Mouse (Mus musculus): ENCODE data around the gene Rarb.
"Not testable (repeated sequence)": the region's sequence is repeated elsewhere in the genome, so short reads cannot be mapped to it uniquely, and the experiment has no call there.

- TF ChIP-seq CTCF (IDR thresholded peaks at IDR 0.05; ENCODE audit: extremely low read depth, insufficient read depth, insufficient read length, insufficient replicate concordance); POLR2A (IDR thresholded peaks at IDR 0.05; ENCODE audit: low read depth, low read length): not testable (repeated sequence)
Measured at GRCm38 (mm10) chr14:16755601-16756000, 63.4 kb downstream of the Rarb start.

Data from spleen, adult 2 months (tissue).